Mouse (Mus musculus): ENCODE results near the gene Lrrc28.

GRCm38 (mm10) chr7:67622151-67622550 is 22.9 kb downstream of the Lrrc28 start:
- TF ChIP-seq CTCF (IDR thresholded peaks at IDR 0.05; ENCODE audit: low read depth) = no peak
- TF ChIP-seq EP300 (IDR thresholded peaks at IDR 0.05; ENCODE audit: low read depth) = no peak

All from liver, embryonic 14.5 days (tissue).